Comparison of ENCODE assay signal across 8 mouse cellular contexts in the genomic region with DNA sequence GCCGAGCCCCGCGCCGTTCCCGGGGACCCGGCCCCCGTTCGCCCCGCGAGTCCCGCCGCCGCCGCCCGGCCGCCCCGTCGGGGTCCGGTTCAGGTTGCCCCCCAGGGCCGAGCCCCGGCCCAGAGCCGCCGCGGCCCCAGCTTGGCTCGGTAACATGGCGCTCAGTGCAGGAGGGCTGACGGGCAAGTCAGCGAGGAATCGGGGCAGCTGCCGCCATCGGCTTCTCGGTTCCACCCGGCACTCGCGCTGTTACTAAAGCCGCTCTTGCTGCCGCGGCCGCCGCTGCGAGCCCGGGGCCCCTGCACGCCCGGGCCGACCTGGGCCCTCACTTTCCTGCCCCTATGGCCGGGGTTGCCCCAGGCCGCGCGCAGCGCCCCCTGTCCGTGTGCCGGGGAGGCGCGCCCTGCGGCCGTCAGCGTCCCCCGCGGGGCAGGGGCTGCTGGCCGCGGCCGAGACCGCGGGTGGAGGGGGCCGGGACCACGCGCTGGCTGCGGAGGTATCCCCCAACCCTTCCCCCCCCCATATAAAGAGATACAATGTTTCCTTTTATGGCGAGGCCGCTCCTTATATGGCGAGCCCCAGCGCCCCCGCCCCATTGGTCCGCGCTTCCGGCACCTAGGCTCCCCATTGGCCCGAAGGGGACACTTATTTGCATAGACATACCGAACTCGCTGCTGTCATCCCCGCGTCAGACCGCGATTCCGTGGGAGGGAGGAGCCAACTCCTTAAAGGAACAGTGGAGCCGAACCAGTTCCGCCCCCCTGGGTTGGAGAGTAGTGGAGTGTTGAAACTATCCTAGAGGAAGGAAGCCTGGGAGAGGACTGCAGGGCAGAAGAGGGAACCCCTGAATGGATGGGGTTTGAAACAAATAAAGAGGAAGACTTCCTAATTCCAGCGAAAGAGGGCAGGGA. TPM values are rescaled to one million over a fixed set of nuclear protein-coding genes. Genes with fewer than 3 reads are reported as not detected.
DNase-seq lines count a peak whose midpoint lies in the region; ATAC-seq lines count a peak whose summit lies in the region.

Gene Srf, minus strand, starts transcription at position 503 of the 911 bp plus-strand sequence.

- intact Hi-C loops in gastrocnemius, postnatal 14 days (cut with DNase I; ENCODE audit: low total_unique reads) = no loop called here
- intact Hi-C loops in left cerebral cortex, postnatal 10 days (cut with DNase I) = loop anchor here (5.0 kb wide), 1 partner anchor 81 kb away; no protein-coding TSS in a partner anchor

- ATAC-seq in inflammation-experienced regulatory T-cells, adult 6 months = peak; percentile 97
- ATAC-seq in megakaryocyte-erythroid progenitor cell, adult 5-6 weeks (replicated peaks; ENCODE audit: low FRiP score, low TSS enrichment, poor library complexity, severe bottlenecking) = peak; percentile 95

- DNase-seq in adrenal gland, adult (ENCODE audit: inconsistent age in 2 of 2, low spot score in 1 of 2) = peak; percentile 97 to 99
- DNase-seq in embryo, embryonic 10.5 days (ENCODE audit: low spot score) = peak; percentile 99
- peak; percentile 96 for DNase-seq in gastrocnemius, postnatal 14 days
- DNase-seq in left cerebral cortex, postnatal 10 days (ENCODE audit: extremely low spot score in 1 of 2, low spot score in 2 of 2) = peak; percentile 97 to 98
- DNase-seq in right cerebral cortex, postnatal 25 days = peak; percentile 97
- peak; percentile 95 for DNase-seq in urinary bladder, postnatal 4 days (ENCODE audit: low spot score in 2 of 2)

RNA-seq across cellular contexts. Expression of gene Srf, which starts in this region (rescaled TPM):
- total RNA-seq in gastrocnemius, postnatal 14 days (2021) = 10 to 100 TPM; 48.7 to 66.2 TPM
- polyA plus RNA-seq in inflammation-experienced regulatory T-cells, adult 6 months (2017; shearing (Covaris generic)) = 10 to 100 TPM in 1 of 3 experiments, 1 to 10 TPM in 2; 4.8 to 15.7 (median 7.7) TPM
- total RNA-seq in left cerebral cortex, postnatal 10 days (2021) = 10 to 100 TPM; 39.9 to 44.9 TPM
- total RNA-seq in megakaryocyte-erythroid progenitor cell, adult 5-6 weeks (2014; fragmentation: Nextera tagmentation) = 26.2 and 44.3 TPM in 2 replicates
- 19.3 and 20.5 TPM in 2 replicates for total RNA-seq in megakaryocyte-erythroid progenitor cell, adult 5-6 weeks (2017)

Comparison
In these comparisons a context has a peak if more than half of its experiments do, and no peak if none do; other contexts are left out.
1. Peak in every context shown above with its lines: DNase-seq and ATAC-seq.